Mouse (Mus musculus) stomach, embryonic 15.5 days (tissue): ENCODE data around the gene Lrch3. TPM values are rescaled to one million over a fixed set of nuclear protein-coding genes. Genes with fewer than 3 reads are reported as not detected.
A peak's percentile ranks its signal among the peaks of the same experiment; 100 is the strongest.
"Not testable (repeated sequence)": the region's sequence is repeated elsewhere in the genome, so short reads cannot be mapped to it uniquely, and the experiment has no call there.

Source experiments
- ATAC-seq: fragments of 200-750 bp; cut with Nextera tagmentation; 2 replicates; pipeline ENCODE4 v1.8.0; 2017; ENCODE audit warnings: low read depth, moderate number of reproducible peaks, moderate TSS enrichment; ENCODE audit not compliant: insufficient read depth, low FRiP score
- H3K27ac ChIP-seq: fragments of 300-500 bp; sonication (generic); 2 replicates; pipeline ENCODE4 v1.5.1; 2015; ENCODE audit warnings: mild to moderate bottlenecking, inconsistent platforms
- H3K27me3 ChIP-seq: fragments of 300-500 bp; sonication (generic); replicated peaks from 2 replicates; pipeline ENCODE4 v1.6.1; 2015; ENCODE audit warnings: inconsistent platforms
- H3K36me3 ChIP-seq: fragments of 300-500 bp; sonication (generic); 2 replicates; pipeline ENCODE4 v1.6.1; 2015; ENCODE audit warnings: inconsistent platforms
- H3K4me1 ChIP-seq: fragments of 300-500 bp; sonication (generic); 2 replicates; pipeline ENCODE4 v1.6.1; 2015; ENCODE audit warnings: inconsistent platforms
- H3K4me2 ChIP-seq: fragments of 300-500 bp; sonication (generic); 2 replicates; pipeline ENCODE4 v1.6.1; 2015; ENCODE audit warnings: mild to moderate bottlenecking, inconsistent platforms
- H3K4me3 ChIP-seq: fragments of 300-500 bp; sonication (generic); replicated peaks from 2 replicates; pipeline ENCODE4 v1.5.1; 2015; ENCODE audit warnings: inconsistent platforms
- H3K9ac ChIP-seq: fragments of 300-500 bp; sonication (generic); 2 replicates; pipeline ENCODE4 v1.6.1; 2015; ENCODE audit warnings: inconsistent platforms
- H3K9me3 ChIP-seq: fragments of 300-500 bp; sonication (generic); 2 replicates; pipeline ENCODE4 v1.6.1; 2016; ENCODE audit warnings: inconsistent platforms
- WGBS: fragments of 180-500 bp; shearing (Covaris S2); methylation state at CpG from one replicate; pipeline ENCODE4 v1.1.7; 2015; 5-methylcytosine and 5-hydroxymethylcytosine counted together
- polyA plus RNA-seq: library from polyadenylated mRNA; unstranded; fragments of >200 nt; fragmentation: Nextera tagmentation; extraction: Ambion mirVana; gene quantifications from 2 replicates; pipeline ENCODE4 v1.2.1, GENCODE M21; 2015

Gene Lrch3
- polyA plus RNA-seq, 1 experiment from 2014 or later: 16.9 TPM

DNA sequence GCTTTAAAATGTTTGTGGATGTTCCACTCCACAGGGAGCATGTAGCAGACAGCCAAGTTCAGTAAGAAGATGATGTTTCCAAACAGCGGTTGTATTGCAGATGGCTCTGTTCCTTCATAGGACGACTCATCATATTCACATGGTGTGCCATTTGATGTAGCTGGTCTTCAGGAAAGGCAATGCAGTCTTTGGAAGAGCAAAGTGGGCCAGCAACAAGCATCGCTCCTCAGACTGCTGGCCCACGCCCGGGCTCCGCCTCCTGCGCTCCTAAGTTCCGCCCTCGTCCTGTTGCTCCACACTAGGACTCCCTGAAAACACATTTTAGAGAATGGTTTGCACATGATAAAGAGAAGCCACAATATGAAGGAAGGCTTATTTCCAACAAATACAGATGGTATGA is 12.7 kb downstream of the Lrch3 start:
- ATAC-seq, H3K9me3 ChIP-seq, H3K4me3 ChIP-seq: not testable (repeated sequence)

DNA sequence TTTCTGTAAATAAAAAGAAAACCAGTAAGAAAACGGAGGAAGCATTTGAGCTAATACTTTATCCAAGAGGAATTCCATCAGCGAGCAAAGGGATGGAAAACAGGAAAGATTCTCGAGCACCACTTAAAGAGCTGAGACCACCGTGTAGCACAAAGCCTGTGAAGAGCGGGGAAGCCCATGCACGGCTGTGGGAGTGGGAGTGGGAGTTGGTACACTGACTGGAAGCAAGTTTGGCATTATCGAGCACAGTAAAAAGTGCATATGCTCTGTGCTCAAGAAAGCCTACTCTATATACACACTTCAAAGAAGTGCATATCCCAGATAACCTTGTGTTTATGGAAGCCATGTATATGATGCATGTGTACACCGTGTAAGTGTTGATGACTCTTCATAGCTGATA is 13.1 kb downstream of the Lrch3 start:
- H3K36me3 ChIP-seq: no peaks in the 10 kb centered on the region; the same call in 1 of the 2 replicates
- no peak overlapping the region for H3K4me3 ChIP-seq
- H3K9ac ChIP-seq: no peak overlapping the region
- no peaks in the 10 kb centered on the region for H3K4me1 ChIP-seq
- H3K27me3 ChIP-seq: no peaks in the 10 kb centered on the region
- no peaks in the 10 kb centered on the region for H3K9me3 ChIP-seq
- H3K27ac ChIP-seq: no peak overlapping the region
- no peak for ATAC-seq
- H3K4me2 ChIP-seq: no peak overlapping the region
- WGBS: 90% methylated on average over 8 of the region's 8 CpGs

More for the DNA sequence above, 12.7 kb downstream of the Lrch3 start:
- H3K27ac ChIP-seq, H3K4me2 ChIP-seq, H3K4me1 ChIP-seq, H3K36me3 ChIP-seq, H3K9ac ChIP-seq, H3K27me3 ChIP-seq: not testable (repeated sequence)
- WGBS: 91% methylated on average over 9 of the region's 9 CpGs

DNA sequence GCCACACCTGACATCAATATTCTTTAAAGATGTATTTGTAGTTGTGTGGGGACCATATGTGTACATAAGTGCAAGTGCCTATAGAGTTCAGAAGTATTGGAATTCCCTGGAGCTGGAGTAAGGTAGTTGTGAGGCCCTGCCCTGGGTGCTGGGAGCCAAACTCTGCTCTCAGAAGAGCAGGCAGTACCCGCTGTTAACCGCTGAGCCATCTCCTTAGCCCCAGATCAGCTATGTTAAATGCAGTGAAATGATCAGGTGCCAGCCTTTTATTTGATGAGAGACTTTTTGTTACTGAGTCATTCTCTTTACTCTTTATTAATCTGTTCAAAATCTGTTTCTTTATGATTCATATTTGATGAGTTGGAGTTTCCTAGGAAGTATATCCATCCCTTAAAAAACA is 16.0 kb downstream of the Lrch3 start:
- Histone ChIP-seq H3K27me3 (no peaks in the 10 kb centered on the region), H3K36me3 (no peaks in the 10 kb centered on the region), H3K27ac (no peak overlapping the region), H3K9ac (no peak overlapping the region), H3K4me3 (no peak overlapping the region), H3K4me2 (no peak overlapping the region), H3K4me1 (no peaks in the 10 kb centered on the region), H3K9me3 (no peaks in the 10 kb centered on the region)
- ATAC-seq: no peak
- whole genome bisulfite sequencing: 56% methylated on average over 2 of the region's 2 CpGs

DNA sequence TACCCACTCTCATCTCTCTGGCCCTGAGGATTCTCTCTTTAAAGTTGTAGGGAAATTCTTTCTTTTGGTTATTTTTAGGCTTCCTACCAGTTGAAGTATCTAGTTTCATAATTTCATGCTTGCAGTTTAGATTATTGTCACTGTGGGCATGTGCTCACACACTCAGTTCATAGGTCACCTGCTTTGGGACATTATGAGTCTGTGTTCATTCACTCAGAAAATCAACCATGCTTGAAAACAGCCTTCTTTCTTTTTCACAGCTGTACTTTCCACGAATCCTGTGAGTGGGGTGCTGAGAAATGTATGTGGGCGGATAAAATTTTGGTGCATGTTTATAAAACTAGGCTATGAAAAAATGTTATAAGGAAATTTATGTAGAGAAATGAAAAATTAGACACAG is 20.6 kb downstream of the Lrch3 start:
- no peaks in the 10 kb centered on the region for H3K27me3 ChIP-seq
- ATAC-seq: no peak
- 62% methylated on average over 2 of the region's 2 CpGs for WGBS
- no peak overlapping the region for H3K27ac ChIP-seq
- H3K4me3 ChIP-seq: no peak overlapping the region
- H3K4me1 ChIP-seq: 0 out of 2 replicates have a peak, but pooled peaks cover 5% of the 10 kb centered on the region
- no peaks in the 10 kb centered on the region for H3K9me3 ChIP-seq
- no peaks in the 10 kb centered on the region for H3K36me3 ChIP-seq
- H3K9ac ChIP-seq: no peak overlapping the region
- no peak overlapping the region for H3K4me2 ChIP-seq

DNA sequence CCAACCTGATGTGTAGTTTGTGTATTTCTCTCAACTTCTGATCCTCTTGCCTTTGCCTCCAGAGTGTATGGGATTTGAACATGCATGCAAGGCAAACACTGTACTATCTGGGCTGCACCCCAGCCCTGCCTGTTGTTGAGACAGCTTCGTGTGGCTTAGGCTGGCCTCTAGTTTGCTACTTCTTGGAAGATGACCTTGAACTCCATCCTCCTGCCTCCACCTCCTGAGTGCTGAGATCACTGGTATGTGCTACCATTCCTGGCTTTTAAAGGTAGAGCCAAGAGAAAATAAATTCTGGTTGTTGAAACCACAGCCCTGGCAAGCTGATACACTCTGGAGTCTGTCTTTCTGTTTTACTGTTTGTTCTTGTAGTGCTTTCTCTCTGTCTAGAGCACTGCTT is 21.2 kb downstream of the Lrch3 start:
- 50% methylated on average over 1 of the region's 1 CpGs for WGBS
- Histone ChIP-seq H3K9me3 (no peaks in the 10 kb centered on the region), H3K9ac (no peak overlapping the region), H3K4me2 (no peak overlapping the region), H3K4me3 (no peak overlapping the region), H3K27me3 (no peaks in the 10 kb centered on the region), H3K27ac (peak overlapping the region; percentile 0; the same call in 1 of the 2 replicates), H3K4me1 (0 out of 2 replicates have a peak, but pooled peaks cover 5% of the 10 kb centered on the region), H3K36me3 (no peaks in the 10 kb centered on the region)
- ATAC-seq: no peak

DNA sequence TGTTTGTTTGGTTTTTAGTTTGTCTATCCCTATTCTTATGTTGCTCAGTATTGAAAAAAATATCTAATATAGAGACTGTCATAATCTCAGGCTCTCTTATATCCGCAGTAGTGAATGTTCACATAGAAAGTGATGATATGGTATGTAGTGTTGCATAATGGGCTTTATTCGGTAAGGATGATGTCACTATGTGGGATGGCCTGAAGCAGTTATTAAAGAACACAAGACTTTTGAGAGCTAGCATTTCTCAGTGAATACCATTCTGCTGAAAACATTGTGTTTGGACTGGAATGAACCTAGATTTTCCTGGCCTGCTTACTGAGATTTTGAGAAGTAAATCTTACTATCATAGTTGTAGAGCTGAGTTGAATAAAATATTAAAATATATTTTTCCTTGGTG is 23.5 kb downstream of the Lrch3 start:
- no peak overlapping the region for H3K27ac ChIP-seq

DNA sequence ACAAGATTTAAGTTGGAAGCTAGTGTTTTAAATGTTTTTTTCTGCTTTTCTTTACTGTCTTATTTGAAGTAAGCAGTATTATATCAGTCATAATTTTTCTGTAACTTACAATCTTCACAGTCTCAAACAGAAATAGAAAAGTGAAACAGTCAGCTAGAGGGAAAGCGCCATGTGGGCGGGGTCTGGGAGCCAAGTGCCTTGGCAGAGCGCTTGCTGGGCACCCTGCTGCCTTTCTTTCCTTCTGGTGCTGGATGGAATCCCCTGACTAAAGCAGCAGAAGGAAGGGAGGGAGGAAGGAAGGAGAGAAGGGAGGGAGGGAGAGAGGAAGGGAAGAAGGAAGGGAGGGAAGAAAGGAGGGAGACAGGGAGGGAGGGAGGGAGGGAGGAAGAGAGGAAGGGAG is 25.4 kb downstream of the Lrch3 start:
- H3K9me3 ChIP-seq, H3K4me1 ChIP-seq, ATAC-seq, H3K4me3 ChIP-seq, H3K9ac ChIP-seq, H3K27me3 ChIP-seq, H3K27ac ChIP-seq, H3K4me2 ChIP-seq, H3K36me3 ChIP-seq: not testable (repeated sequence)
- 54% methylated on average over 3 of the region's 3 CpGs for WGBS

More for the DNA sequence above, 23.5 kb downstream of the Lrch3 start:
- Histone ChIP-seq H3K4me1 (0 out of 2 replicates have a peak, but pooled peaks cover 9% of the 10 kb centered on the region), H3K9ac (no peak overlapping the region), H3K4me2 (no peak overlapping the region), H3K9me3 (no peaks in the 10 kb centered on the region), H3K4me3 (no peak overlapping the region), H3K36me3 (0 out of 2 replicates have a peak, but pooled peaks cover 4% of the 10 kb centered on the region), H3K27me3 (no peaks in the 10 kb centered on the region)
- WGBS: 82% methylated on average over 2 of the region's 2 CpGs
- ATAC-seq: no peak

DNA sequence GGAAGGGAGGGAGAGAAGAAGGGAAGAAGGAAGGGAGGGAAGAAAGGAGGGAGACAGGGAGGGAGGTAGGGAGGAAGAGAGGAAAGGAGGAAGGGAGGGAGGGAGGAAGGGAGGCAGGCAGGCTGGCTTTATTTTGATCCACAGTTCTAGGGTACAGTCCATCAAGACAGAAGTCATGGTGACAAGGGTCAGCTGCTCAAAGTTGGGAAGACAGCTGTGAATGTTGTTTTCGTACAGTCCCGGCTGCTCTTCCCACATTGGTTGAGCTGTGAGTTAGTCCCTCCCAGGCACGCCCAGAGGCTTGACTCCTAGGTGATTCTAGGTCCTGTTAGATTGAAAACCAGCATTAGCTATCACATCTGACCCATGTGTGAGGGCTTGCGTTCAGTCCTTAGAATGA is 25.8 kb downstream of the Lrch3 start:
- H3K9ac ChIP-seq, H3K4me3 ChIP-seq, ATAC-seq, H3K4me2 ChIP-seq, H3K27ac ChIP-seq, H3K27me3 ChIP-seq, H3K4me1 ChIP-seq, H3K36me3 ChIP-seq, H3K9me3 ChIP-seq: not testable (repeated sequence)
- 82% methylated on average over 4 of the region's 4 CpGs for WGBS

DNA sequence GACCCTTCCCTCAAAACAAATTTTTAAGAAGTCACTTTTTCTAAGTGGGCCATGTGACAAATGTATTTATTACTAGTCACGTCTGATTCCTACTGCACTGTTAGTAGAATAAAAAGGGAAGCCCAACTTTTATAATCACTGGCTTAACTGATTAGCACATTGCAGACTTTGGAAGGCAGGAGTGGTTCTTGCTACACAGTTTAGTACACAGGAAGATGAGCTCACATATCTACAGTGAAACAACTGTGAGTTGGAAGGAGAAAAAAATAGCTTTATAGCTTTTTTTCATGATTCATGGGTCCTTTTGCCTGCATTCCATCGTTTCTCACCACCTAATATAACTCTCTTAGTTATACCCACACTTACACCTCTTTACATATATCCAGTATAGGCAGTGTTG is 27.3 kb downstream of the Lrch3 start:
- not testable (repeated sequence) for H3K27ac ChIP-seq, ATAC-seq, H3K27me3 ChIP-seq, H3K4me2 ChIP-seq, H3K36me3 ChIP-seq, H3K9ac ChIP-seq, H3K9me3 ChIP-seq, H3K4me1 ChIP-seq, H3K4me3 ChIP-seq
- WGBS: 80% methylated on average over 2 of the region's 2 CpGs

DNA sequence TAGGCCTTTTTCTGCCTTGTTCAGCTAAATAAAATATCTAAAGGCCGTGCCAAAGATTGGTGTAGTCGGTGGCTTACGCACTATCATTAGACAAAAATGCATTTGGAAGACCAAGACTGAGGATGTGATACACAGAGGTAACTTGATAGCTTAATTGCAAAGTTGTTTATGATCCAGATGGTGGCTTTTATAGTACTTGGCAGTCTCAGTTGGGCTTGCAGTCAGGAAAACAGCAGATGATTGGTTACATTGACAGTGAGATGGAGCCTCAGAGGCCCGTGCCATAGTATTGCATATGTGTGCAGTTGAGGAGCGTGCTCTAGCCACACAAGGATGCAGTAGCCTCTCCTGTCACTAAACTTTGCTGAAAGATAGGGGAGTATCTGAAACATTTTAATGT is 28.8 kb downstream of the Lrch3 start:
- Histone ChIP-seq H3K4me1 (0 out of 2 replicates have a peak, but pooled peaks cover 4% of the 10 kb centered on the region), H3K4me2 (no peak overlapping the region), H3K9me3 (no peaks in the 10 kb centered on the region), H3K27ac (no peak overlapping the region), H3K27me3 (no peaks in the 10 kb centered on the region), H3K36me3 (0 out of 2 replicates have a peak, but pooled peaks cover 4% of the 10 kb centered on the region), H3K4me3 (no peak overlapping the region), H3K9ac (no peak overlapping the region)
- 57% methylated on average over 5 of the region's 5 CpGs for WGBS
- no peak for ATAC-seq

DNA sequence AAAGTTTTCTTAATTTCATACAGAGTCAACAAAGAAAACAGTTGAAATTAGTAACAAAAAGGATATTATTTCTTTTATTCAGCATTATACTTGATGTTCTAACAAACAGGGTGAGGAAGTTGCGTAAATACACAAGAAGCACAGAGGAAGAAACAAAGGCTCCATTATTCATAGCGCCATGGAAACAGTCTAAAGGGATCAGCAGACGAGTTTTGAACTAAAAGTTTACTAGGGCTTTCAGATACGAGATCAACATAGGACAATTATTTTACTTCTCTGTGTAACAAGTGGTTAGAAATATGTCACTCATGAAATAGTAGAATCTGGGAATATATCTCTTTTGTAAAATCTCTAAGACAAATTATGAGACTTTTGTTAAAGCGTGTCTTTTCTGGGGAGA is 31.5 kb downstream of the Lrch3 start:
- no peak overlapping the region for H3K4me2 ChIP-seq
- no peaks in the 10 kb centered on the region for H3K27me3 ChIP-seq
- H3K4me3 ChIP-seq: no peak overlapping the region
- ATAC-seq: no peak
- no peak overlapping the region for H3K27ac ChIP-seq
- 67% methylated on average over 5 of the region's 5 CpGs for WGBS
- H3K9ac ChIP-seq: no peak overlapping the region
- H3K36me3 ChIP-seq: 0 out of 2 replicates have a peak, but pooled peaks cover 4% of the 10 kb centered on the region
- H3K9me3 ChIP-seq: no peaks in the 10 kb centered on the region
- H3K4me1 ChIP-seq: 0 out of 2 replicates have a peak, but pooled peaks cover 4% of the 10 kb centered on the region

DNA sequence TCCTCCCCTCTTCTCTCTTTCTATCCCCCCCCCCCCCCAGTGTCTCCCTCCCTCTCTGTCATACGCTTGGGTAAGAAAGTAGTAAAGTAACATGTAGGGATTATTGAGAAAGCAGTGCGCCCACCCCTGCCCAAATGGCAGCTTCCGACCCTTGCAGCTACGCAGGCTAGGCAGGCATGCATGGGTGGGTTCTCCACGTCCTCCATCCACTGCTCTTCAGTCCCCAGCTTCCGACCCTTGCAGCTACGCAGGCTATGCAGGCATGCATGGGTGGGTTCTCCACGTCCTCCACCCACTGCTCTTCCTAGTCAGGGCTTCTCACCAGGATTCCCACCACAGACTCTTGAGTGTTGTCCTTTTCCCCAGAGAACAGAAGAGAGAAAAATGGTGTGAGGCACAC is 34.1 kb downstream of the Lrch3 start:
- no peak overlapping the region for H3K27ac ChIP-seq
- no peaks in the 10 kb centered on the region for H3K27me3 ChIP-seq
- H3K4me1 ChIP-seq: no peaks in the 10 kb centered on the region
- no peaks in the 10 kb centered on the region for H3K9me3 ChIP-seq
- WGBS: 86% methylated on average over 8 of the region's 8 CpGs
- no peak for ATAC-seq
- H3K4me3 ChIP-seq: no peak overlapping the region
- no peak overlapping the region for H3K9ac ChIP-seq
- H3K36me3 ChIP-seq: peaks cover 4% of the 10 kb centered on the region; the same call in 1 of the 2 replicates
- no peak overlapping the region for H3K4me2 ChIP-seq

DNA sequence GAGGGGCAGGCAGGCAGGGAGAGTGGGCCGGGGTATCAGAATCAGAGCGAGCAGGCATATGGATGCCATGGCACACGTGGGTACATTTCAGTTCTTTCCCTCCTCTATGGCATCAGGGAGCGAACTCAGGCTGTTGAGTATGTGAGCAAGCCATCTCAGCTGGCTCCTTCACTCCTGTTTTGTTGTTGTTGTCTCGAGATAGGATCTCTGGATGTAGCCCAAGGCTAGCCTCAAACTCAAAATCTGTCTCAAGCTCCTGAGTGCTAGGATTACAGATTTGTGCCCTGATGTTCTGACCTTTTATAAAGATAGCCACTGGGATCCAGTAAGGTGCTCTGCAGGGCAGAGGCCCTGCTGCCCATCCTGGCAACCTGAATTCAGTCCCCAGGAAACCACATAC is 34.8 kb downstream of the Lrch3 start:
- Histone ChIP-seq H3K4me2 (no peak overlapping the region), H3K36me3 (peaks cover 4% of the 10 kb centered on the region; the same call in 1 of the 2 replicates), H3K27me3 (no peaks in the 10 kb centered on the region), H3K9me3 (no peaks in the 10 kb centered on the region), H3K9ac (no peak overlapping the region), H3K4me3 (no peak overlapping the region), H3K27ac (no peak overlapping the region), H3K4me1 (no peaks in the 10 kb centered on the region)
- no peak for ATAC-seq
- WGBS: 88% methylated on average over 5 of the region's 5 CpGs
